Mouse (Mus musculus) liver, adult 2 months (tissue): Measurements from ENCODE around the gene Morn5. TPM values are rescaled to one million over a fixed set of nuclear protein-coding genes. Genes with fewer than 3 reads are reported as not detected.

Experiments used
- DNase-seq: peaks from one replicate; pipeline ENCODE4 v3.0.0-alpha.2; 2011; ENCODE audit warnings: low read depth, low spot score; ENCODE audit errors: extremely low read depth
- H3K27ac ChIP-seq: fragments of 200-500 bp; replicated peaks from 2 replicates; pipeline ENCODE4 v1.5.1; 2012; ENCODE audit warnings: low read depth, mild to moderate bottlenecking, control low read depth, inconsistent platforms, low read length; ENCODE audit not compliant: insufficient read depth
- H3K27me3 ChIP-seq: fragments of 200-500 bp; 2 replicates; pipeline ENCODE4 v1.6.1; 2012; ENCODE audit warnings: mild to moderate bottlenecking, moderate library complexity, low read length, inconsistent platforms; ENCODE audit not compliant: control insufficient read depth, insufficient read depth
- H3K36me3 ChIP-seq: fragments of 200-500 bp; 2 replicates; pipeline ENCODE4 v1.6.1; 2012; ENCODE audit warnings: low read length, inconsistent platforms; ENCODE audit not compliant: control insufficient read depth, insufficient read depth
- H3K4me1 ChIP-seq: fragments of 200-500 bp; 2 replicates; pipeline ENCODE4 v1.6.1; 2011; ENCODE audit warnings: low read length; ENCODE audit not compliant: control insufficient read depth, insufficient read depth
- H3K4me3 ChIP-seq: fragments of 200-500 bp; 2 replicates; pipeline ENCODE4 v1.5.1; 2011; ENCODE audit warnings: low read depth, mild to moderate bottlenecking, control low read depth, low read length, moderate library complexity; ENCODE audit not compliant: insufficient read depth
- H3K79me2 ChIP-seq: fragments of 200-500 bp; 2 replicates; pipeline ENCODE4 v1.6.1; 2012; ENCODE audit warnings: inconsistent platforms, mild to moderate bottlenecking, low read length, moderate library complexity; ENCODE audit not compliant: control insufficient read depth, insufficient read depth
- H3K9ac ChIP-seq: fragments of 200-500 bp; 2 replicates; pipeline ENCODE4 v1.6.1; 2012; ENCODE audit warnings: low read depth, mild to moderate bottlenecking, control low read depth, inconsistent platforms, low read length
- CTCF ChIP-seq: fragments of 200-500 bp; IDR thresholded peaks from 2 replicates; pipeline ENCODE4 v1.5.1; 2011; ENCODE audit warnings: low read depth, low read length, control low read depth
- POLR2A ChIP-seq: fragments of 200-500 bp; IDR thresholded peaks from 2 replicates; pipeline ENCODE4 v1.6.1; 2011; ENCODE audit warnings: low read length, control low read depth; ENCODE audit not compliant: insufficient read depth; ENCODE audit errors: extremely low read depth
- WGBS: fragments of 180-500 bp; shearing (Covaris S2); methylation state at CpG from one replicate; pipeline ENCODE4 v1.1.7; 2018; 5-methylcytosine and 5-hydroxymethylcytosine counted together
- polyA plus RNA-seq: library from polyadenylated mRNA; depleted of rRNA; stranded (reverse); fragments of >200 nt; gene quantifications from 2 replicates; pipeline ENCODE4 v1.2.3, GENCODE M21; 2012
- total RNA-seq: library from RNA; depleted of rRNA; stranded (reverse); fragments of >200 nt; gene quantifications from 2 replicates; pipeline ENCODE4 v1.2.3, GENCODE M21; 2014

Gene Morn5
- total and polyA plus RNA-seq, 2 experiments, result not detected

GRCm38 (mm10) chr2:36103069-36103554, 53.9 kb downstream of the Morn5 start:
- no peak overlapping the region for H3K4me3 ChIP-seq
- peaks cover 8% of the 10 kb centered on the region; the same call in 1 of the 2 replicates for H3K4me1 ChIP-seq
- peaks cover 42% of the 10 kb centered on the region for H3K27me3 ChIP-seq
- no peak for DNase-seq
- no peak overlapping the region for H3K27ac ChIP-seq
- no peak overlapping the region for H3K9ac ChIP-seq
- H3K79me2 ChIP-seq, result no peaks in the 10 kb centered on the region
- no peaks in the 10 kb centered on the region for H3K36me3 ChIP-seq
- TF ChIP-seq POLR2A, result no peak
- no peak for TF ChIP-seq CTCF
- WGBS, result 11% methylated on average over 21 of the region's 21 CpGs

GRCm38 (mm10) chr2:36103555-36104367, 54.5 kb downstream of the Morn5 start:
- Histone ChIP-seq H3K27ac (no peak overlapping the region), H3K4me3 (peak overlapping the region; percentile 23; the same call in 1 of the 2 replicates), H3K9ac (no peak overlapping the region), H3K36me3 (no peaks in the 10 kb centered on the region), H3K27me3 (peaks cover 42% of the 10 kb centered on the region), H3K79me2 (no peaks in the 10 kb centered on the region), H3K4me1 (peaks cover 8% of the 10 kb centered on the region; the same call in 1 of the 2 replicates)
- TF ChIP-seq POLR2A, result no peak
- TF ChIP-seq CTCF, result no peak
- WGBS, result 7% methylated on average over 37 of the region's 38 CpGs
- no peak for DNase-seq

GRCm38 (mm10) chr2:36104436-36104955, 55.2 kb downstream of the Morn5 start:
- Histone ChIP-seq H3K36me3 (no peaks in the 10 kb centered on the region), H3K4me3 (peak overlapping the region; percentile 33; the same call in 1 of the 2 replicates), H3K27ac (no peak overlapping the region), H3K4me1 (peaks cover 8% of the 10 kb centered on the region; the same call in 1 of the 2 replicates), H3K27me3 (peaks cover 42% of the 10 kb centered on the region), H3K9ac (no peak overlapping the region), H3K79me2 (no peaks in the 10 kb centered on the region)
- no peak for DNase-seq
- TF ChIP-seq CTCF (no peak), POLR2A (no peak)
- WGBS, result 2% methylated on average over 32 of the region's 32 CpGs

GRCm38 (mm10) chr2:36104956-36105741, 55.9 kb downstream of the Morn5 start, which contains the start of gene Lhx6:
Lhx6 (minus strand) TSS chr2:36105408.
- Histone ChIP-seq H3K9ac (peak within 1 kb of the TSS; percentile 30; the same call in 1 of the 2 replicates), H3K27me3 (peaks cover 42% of the 10 kb centered on the region), H3K36me3 (no peaks in the 10 kb centered on the region), H3K4me3 (peak within 1 kb of the TSS; percentile 33; the same call in 1 of the 2 replicates), H3K27ac (no peak within 1 kb of the TSS), H3K79me2 (no peaks in the 10 kb centered on the region), H3K4me1 (peaks cover 8% of the 10 kb centered on the region; the same call in 1 of the 2 replicates)
- TF ChIP-seq CTCF (no peak), POLR2A (no peak)
- DNase-seq, result no peak
- 4% methylated on average over 56 of the region's 58 CpGs for WGBS

- Histone ChIP-seq H3K9ac (no peak overlapping the region), H3K27ac (no peak overlapping the region), H3K4me1 (peaks cover 5% of the 10 kb centered on the region; the same call in 1 of the 2 replicates), H3K4me3 (no peak overlapping the region), H3K36me3 (no peaks in the 10 kb centered on the region), H3K27me3 (peaks cover 28% of the 10 kb centered on the region), H3K79me2 (no peaks in the 10 kb centered on the region)
- TF ChIP-seq POLR2A, result no peak
- no peak for TF ChIP-seq CTCF
- DNase-seq, result no peak
- 14% methylated on average over 7 of the region's 7 CpGs for WGBS
Observed at GRCm38 (mm10) chr2:36108615-36109014, 59.4 kb downstream of the Morn5 start.
